Mouse (Mus musculus) CD8-positive naive resting alpha-beta T cell, adult 57 days (primary cell): ENCODE data around the gene Cep85l. TPM values are rescaled to one million over a fixed set of nuclear protein-coding genes. Genes with fewer than 3 reads are reported as not detected.

ENCODE experiments used
- total RNA-seq: library from RNA; stranded (reverse); gene quantifications from one replicate; pipeline ENCODE4 v1.2.4, GENCODE M21; 2023

Gene Cep85l
- total RNA-seq, result 18.9 TPM

DNA sequence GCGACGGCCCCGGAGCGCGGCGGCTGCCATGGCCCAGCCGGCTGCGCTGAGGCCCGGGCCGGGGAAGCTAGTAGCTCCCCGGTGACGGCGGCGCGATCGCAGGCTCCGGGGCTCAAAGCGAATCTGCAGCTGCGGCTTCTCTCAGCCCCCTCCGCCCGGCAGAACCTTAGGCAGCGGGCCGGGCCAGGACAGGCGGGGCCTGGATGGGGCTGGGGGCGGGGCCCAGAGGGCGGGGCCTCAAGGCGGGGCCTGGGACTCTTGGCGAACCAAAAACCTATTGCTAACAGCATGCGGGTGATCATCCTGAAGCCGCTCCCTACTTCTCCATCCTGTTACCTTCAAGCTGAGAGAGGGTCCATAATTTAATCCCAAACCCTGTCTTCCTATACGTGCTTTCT lies at the start of gene Cep85l:
Cep85l (minus strand) TSS at position 239 of the 398 bp plus-strand sequence.

DNA sequence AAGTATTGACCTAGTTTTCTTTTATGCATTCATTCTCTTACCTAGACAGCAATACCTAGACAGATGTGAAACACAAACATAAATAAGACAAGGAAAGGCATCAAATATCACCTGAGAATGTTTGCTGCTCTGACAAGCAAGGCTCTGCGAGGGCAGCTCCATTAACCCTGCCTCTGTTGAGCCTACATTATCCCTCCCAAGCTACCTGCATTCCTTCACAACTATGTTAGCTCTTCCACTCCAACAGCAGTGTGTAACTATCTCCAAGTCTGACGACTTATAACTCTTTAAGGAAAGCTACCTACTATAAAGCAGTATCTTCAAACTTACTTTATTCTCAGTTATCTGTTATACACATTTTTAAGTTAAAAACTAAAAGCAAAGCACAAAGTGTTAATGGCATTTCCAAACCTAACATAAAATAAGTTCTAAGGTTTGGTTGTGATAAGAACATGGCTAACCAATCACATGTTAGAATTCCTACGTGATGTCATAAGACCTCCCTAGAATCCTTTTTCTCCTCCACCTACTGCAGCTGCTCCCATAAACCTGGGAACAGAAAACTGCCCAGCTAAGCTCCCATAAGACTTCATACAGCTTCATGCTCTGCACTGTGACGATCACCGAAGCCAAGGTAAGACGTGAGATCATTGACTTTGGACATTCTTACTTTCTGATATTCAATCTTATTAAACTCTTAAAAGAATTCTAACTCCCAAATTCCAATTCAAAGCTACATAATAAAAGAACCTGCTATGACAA lies 42.4 kb downstream of the Cep85l start, which contains the start of gene Pln:
Pln (plus strand) TSS at position 506 of the 762 bp plus-strand sequence.

Other genes with a start within 250 kb of the Cep85l start
- not detected for gene Pln, start 42.3 kb downstream of the Cep85l start, total RNA-seq
- 28.7 TPM for gene Asf1a, start 216.8 kb upstream of the Cep85l start, total RNA-seq